Mouse (Mus musculus) heart, embryonic 11.5 days (tissue): Measurements from ENCODE around the gene Sctr. TPM values are rescaled to one million over a fixed set of nuclear protein-coding genes. Genes with fewer than 3 reads are reported as not detected.

Source experiments
- ATAC-seq: fragments of 200-750 bp; cut with Nextera tagmentation; replicated peaks from 2 replicates; pipeline ENCODE4 v1.8.0; 2017; ENCODE audit warnings: moderate library complexity; ENCODE audit not compliant: insufficient number of reproducible peaks, low FRiP score, low TSS enrichment
- H3K27ac ChIP-seq: fragments of 300-500 bp; sonication (generic); 2 replicates; pipeline ENCODE4 v1.5.1; 2014; ENCODE audit warnings: mild to moderate bottlenecking, low read depth, low read length
- H3K27me3 ChIP-seq: fragments of 300-500 bp; sonication (generic); 2 replicates; pipeline ENCODE4 v1.6.1; 2014; ENCODE audit warnings: mild to moderate bottlenecking, low read length, mixed read lengths; ENCODE audit not compliant: control insufficient read depth, insufficient read depth
- H3K36me3 ChIP-seq: fragments of 300-500 bp; sonication (generic); 2 replicates; pipeline ENCODE4 v1.6.1; 2014; ENCODE audit warnings: mild to moderate bottlenecking, low read length, moderate library complexity, mixed read lengths; ENCODE audit not compliant: control insufficient read depth, insufficient read depth
- H3K4me1 ChIP-seq: fragments of 300-500 bp; sonication (generic); 2 replicates; pipeline ENCODE4 v1.6.1; 2014; ENCODE audit warnings: low read length; ENCODE audit not compliant: control insufficient read depth, insufficient read depth
- H3K4me2 ChIP-seq: fragments of 300-500 bp; sonication (generic); 2 replicates; pipeline ENCODE4 v1.6.1; 2014; ENCODE audit warnings: mild to moderate bottlenecking, moderate library complexity
- H3K4me3 ChIP-seq: fragments of 300-500 bp; sonication (generic); 2 replicates; pipeline ENCODE4 v1.5.1; 2014; ENCODE audit warnings: low read depth, low read length
- H3K9ac ChIP-seq: fragments of 300-500 bp; sonication (generic); 2 replicates; pipeline ENCODE4 v1.6.1; 2014; ENCODE audit warnings: mild to moderate bottlenecking, low read depth, low read length, moderate library complexity
- H3K9me3 ChIP-seq: fragments of 300-500 bp; sonication (generic); replicated peaks from 2 replicates; pipeline ENCODE4 v1.6.1; 2016; ENCODE audit warnings: low read length; ENCODE audit not compliant: control insufficient read depth
- WGBS: fragments of 180-500 bp; shearing (Covaris S2); extraction: QIAGEN DNeasy Blood & Tissue Kit; methylation state at CpG from one replicate; pipeline ENCODE4 v1.1.7; 2014; ENCODE audit not compliant: insufficient replicate concordance; 5-methylcytosine and 5-hydroxymethylcytosine counted together
- polyA plus RNA-seq: library from polyadenylated mRNA; unstranded; fragments of >200 nt; fragmentation: Nextera tagmentation; extraction: Ambion mirVana; gene quantifications from 2 replicates; pipeline ENCODE4 v1.2.1, GENCODE M21; 2014

Sctr gene
- polyA plus RNA-seq, 1 experiment from 2014 or later = not detected

DNA sequence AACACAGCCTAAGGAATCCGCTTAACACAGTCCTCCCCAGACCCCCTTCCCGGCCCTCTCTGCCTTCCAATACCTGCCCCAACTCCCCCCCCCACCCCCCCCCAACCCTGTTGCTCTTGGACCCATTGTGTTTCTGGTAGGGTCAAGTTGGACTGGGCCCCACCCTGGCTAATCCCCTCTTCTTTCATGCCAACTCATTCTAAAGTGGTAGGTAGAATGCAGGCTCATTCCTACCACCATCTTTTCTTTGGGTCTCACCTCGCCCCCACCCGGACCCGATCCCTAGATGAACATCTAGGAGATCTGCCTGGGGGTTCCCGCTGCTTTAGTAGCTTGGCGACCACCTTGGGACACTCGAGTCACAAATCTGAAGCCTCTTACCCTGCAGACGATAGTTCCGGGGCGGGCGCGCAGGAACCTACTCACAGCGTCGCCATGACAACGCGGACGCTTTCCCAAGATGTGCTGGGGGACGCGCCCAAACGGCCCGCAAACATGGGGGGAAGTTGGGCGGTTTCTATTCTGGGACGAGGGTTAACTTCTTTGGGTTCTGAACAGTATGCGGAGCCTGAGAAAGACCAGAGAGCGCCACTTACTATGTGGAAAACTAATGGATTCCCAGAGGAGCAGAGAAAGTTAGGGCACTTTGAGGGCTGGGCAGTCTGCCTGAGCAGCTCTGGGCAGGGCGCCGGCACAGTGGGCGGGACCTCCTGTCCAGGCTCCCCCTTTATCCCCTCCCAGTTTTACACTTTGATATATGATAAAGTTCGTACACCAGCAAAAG lies 9.7 kb upstream of the Sctr start, which contains the start of gene Cfap221:
Cfap221 (minus strand) TSS at position 437 of the 784 bp plus-strand sequence.
- Histone ChIP-seq H3K27ac (no peak within 1 kb of the TSS), H3K4me2 (peak within 1 kb of the TSS; percentile 76), H3K9me3 (no peaks in the 10 kb centered on the region), H3K36me3 (no peaks in the 10 kb centered on the region), H3K4me3 (peak within 1 kb of the TSS; percentile 53), H3K9ac (peak within 1 kb of the TSS; percentile 56), H3K27me3 (no peaks in the 10 kb centered on the region), H3K4me1 (no peaks in the 10 kb centered on the region)
- 6% methylated on average over 30 of the region's 30 CpGs for whole genome bisulfite sequencing
- peak; percentile 73 for ATAC-seq

- no peak for ATAC-seq
Observed at GRCm38 (mm10) chr1:119997644-119998043, 9.1 kb upstream of the Sctr start.

DNA sequence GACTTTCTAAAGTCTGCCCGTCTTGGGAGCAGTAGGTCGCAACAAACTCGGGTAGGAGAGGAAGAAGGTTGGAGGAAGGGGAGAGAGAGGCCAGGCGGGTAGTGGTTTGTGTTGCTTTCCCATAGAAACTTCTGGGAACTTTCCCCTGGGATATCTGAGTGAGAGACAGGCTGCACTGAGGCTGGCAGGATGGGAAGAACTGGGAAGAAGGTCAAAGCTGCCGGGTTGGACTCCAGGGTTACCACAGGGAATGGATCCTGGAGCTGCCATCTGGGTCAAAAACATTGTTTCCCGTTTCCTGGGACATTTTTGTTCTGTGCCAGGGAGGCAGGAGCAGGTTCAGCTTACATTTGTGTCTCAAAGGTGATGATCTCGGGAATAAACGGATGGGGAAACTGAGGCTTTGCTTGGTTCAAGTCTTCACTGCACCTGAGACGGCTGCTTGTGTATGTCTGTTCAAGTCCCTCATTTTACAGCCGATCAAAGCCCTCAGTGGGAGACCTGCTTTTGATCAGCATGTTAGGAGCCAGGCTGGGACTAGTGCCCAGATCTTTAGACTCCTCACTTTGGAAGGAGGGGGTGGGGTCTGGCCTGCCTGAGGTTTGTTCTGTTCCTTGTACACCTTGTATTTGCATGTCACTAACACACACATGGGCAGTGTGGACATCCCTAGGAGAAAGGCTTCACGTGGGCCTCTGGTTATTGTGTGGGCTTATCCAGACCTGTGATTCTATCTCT lies 1.3 kb downstream of the Sctr start:
- Histone ChIP-seq H3K9me3 (no peaks in the 10 kb centered on the region), H3K4me1 (peaks cover 4% of the 10 kb centered on the region; the same call in 1 of the 2 replicates), H3K9ac (no peak overlapping the region), H3K27ac (no peak overlapping the region), H3K4me2 (peak overlapping the region; percentile 76), H3K27me3 (peaks cover 15% of the 10 kb centered on the region; the same call in 1 of the 2 replicates), H3K4me3 (peak overlapping the region; percentile 43), H3K36me3 (no peaks in the 10 kb centered on the region)
- WGBS = 28% methylated on average over 11 of the region's 11 CpGs
- no peak for ATAC-seq

More at GRCm38 (mm10) chr1:119997644-119998043, 9.1 kb upstream of the Sctr start:
- Histone ChIP-seq H3K9ac (no peak overlapping the region), H3K4me2 (peak overlapping the region; percentile 76), H3K4me1 (no peaks in the 10 kb centered on the region), H3K36me3 (no peaks in the 10 kb centered on the region), H3K9me3 (no peaks in the 10 kb centered on the region), H3K4me3 (peak overlapping the region; percentile 53), H3K27ac (no peak overlapping the region), H3K27me3 (no peaks in the 10 kb centered on the region)
- WGBS = 29% methylated on average over 5 of the region's 5 CpGs

DNA sequence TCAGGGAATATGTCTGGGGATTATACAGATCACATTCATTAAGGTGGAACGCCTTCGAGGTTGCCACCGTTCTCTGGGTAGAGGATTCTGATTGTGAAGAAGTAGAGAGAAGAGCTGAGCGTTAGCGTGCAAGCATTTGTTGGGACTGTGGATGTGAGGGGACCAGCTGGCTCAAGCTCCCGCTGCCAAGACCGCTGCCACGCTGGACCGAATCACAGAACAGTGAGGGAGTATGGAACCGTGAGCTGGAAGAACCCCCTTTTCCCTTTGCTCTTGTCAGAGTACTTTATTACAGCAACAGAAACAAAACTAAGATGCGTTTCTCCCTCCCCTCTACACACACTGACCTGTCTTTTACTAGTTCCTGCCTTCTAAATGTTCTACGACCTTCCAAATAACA lies 5.9 kb downstream of the Sctr start:
- H3K4me2 ChIP-seq = no peak overlapping the region
- no peaks in the 10 kb centered on the region for H3K36me3 ChIP-seq
- no peak overlapping the region for H3K27ac ChIP-seq
- 77% methylated on average over 12 of the region's 12 CpGs for WGBS
- H3K4me3 ChIP-seq = no peak overlapping the region
- H3K27me3 ChIP-seq = peaks cover 6% of the 10 kb centered on the region
- ATAC-seq = no peak
- no peaks in the 10 kb centered on the region for H3K9me3 ChIP-seq
- no peak overlapping the region for H3K9ac ChIP-seq
- no peaks in the 10 kb centered on the region for H3K4me1 ChIP-seq

DNA sequence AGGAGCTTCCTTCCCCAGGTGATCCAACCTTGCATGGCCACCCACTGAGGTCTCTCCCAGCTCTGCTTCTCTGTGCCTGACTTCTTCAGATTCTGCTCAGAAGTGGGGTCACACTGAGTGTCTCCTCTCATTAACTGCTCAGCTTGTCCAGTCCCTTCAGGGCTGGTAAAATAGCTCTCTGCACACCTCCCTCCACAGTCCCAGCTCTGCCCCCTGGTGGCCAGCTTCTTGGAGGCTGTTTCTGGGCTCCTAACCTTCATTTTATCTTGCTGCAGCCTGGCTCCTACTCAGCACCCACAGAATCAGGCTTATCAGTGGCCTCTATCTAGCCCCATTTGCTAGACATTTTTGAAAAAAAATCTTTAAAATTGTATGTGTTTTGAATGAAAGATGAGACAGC lies 6.4 kb downstream of the Sctr start:
- no peaks in the 10 kb centered on the region for H3K9me3 ChIP-seq
- no peak overlapping the region for H3K4me2 ChIP-seq
- no peaks in the 10 kb centered on the region for H3K4me1 ChIP-seq
- H3K4me3 ChIP-seq = no peak overlapping the region
- H3K27me3 ChIP-seq = peaks cover 2% of the 10 kb centered on the region
- no peak for ATAC-seq
- H3K9ac ChIP-seq = no peak overlapping the region
- no peaks in the 10 kb centered on the region for H3K36me3 ChIP-seq
- no peak overlapping the region for H3K27ac ChIP-seq

DNA sequence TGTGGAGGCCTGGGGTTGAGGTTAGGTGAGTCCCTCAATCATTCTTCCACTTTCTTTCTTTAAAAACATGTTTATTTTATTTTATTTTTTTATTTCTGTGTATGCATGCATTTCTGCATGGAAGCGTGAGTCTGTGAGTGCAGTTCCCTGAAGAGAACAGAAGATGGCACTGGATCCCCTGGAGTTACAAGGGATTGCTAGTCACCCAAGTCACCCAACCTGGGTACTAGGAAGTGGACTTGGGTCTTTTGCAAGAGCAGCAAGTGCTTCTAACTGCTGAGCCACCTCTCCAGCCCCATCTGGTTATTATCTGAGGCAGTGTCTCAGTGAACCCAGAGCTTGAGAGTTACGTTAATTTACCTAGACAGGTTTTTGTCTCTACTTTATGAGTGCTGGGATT lies 9.5 kb downstream of the Sctr start:
- no peaks in the 10 kb centered on the region; the same call in 1 of the 2 replicates for H3K27me3 ChIP-seq
- no peak for ATAC-seq
- 74% methylated on average over 2 of the region's 2 CpGs for WGBS
- H3K9me3 ChIP-seq = no peaks in the 10 kb centered on the region
- H3K27ac ChIP-seq = no peak overlapping the region
- H3K4me3 ChIP-seq = no peak overlapping the region
- H3K9ac ChIP-seq = no peak overlapping the region
- H3K4me2 ChIP-seq = no peak overlapping the region
- H3K36me3 ChIP-seq = no peaks in the 10 kb centered on the region
- H3K4me1 ChIP-seq = no peaks in the 10 kb centered on the region

- Histone ChIP-seq H3K9ac (no peak overlapping the region), H3K27ac (no peak overlapping the region), H3K27me3 (no peaks in the 10 kb centered on the region; the same call in 1 of the 2 replicates), H3K4me3 (no peak overlapping the region), H3K9me3 (no peaks in the 10 kb centered on the region), H3K36me3 (no peaks in the 10 kb centered on the region), H3K4me2 (no peak overlapping the region), H3K4me1 (no peaks in the 10 kb centered on the region)
- ATAC-seq = no peak
- 63% methylated on average over 3 of the region's 3 CpGs for WGBS
Observed at GRCm38 (mm10) chr1:120018900-120019299, 12.2 kb downstream of the Sctr start.

- 90% methylated on average over 12 of the region's 12 CpGs for WGBS
- H3K27ac ChIP-seq = no peak overlapping the region
Observed at GRCm38 (mm10) chr1:120019428-120019827, 12.7 kb downstream of the Sctr start.

More at GRCm38 (mm10) chr1:120019428-120019827, 12.7 kb downstream of the Sctr start:
- Histone ChIP-seq H3K4me3 (no peak overlapping the region), H3K4me2 (no peak overlapping the region), H3K9me3 (no peaks in the 10 kb centered on the region), H3K9ac (no peak overlapping the region), H3K4me1 (no peaks in the 10 kb centered on the region; the same call in 1 of the 2 replicates), H3K27me3 (no peaks in the 10 kb centered on the region; the same call in 1 of the 2 replicates), H3K36me3 (no peaks in the 10 kb centered on the region)
- no peak for ATAC-seq
